In the genomic region with DNA sequence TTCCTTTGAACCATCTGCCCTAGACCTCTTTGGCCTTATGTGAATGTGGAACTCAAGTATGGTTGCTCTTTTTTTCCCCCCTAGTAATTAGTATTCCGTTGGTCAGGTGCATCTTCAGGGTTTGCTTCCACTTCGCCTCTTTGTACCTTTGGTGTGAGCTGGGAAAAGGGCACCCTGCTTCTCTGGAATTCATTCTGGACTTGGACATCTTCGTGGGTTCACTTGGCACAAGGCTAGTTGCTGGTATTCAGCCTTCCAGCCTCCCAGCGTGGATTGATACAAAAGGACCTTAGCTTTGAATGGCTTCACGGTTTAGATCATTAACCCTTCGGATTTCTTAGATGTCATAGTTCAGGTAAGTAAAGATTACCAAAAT, we compare ENCODE assay signal across 10 mouse cellular contexts. TPM values are rescaled to one million over a fixed set of nuclear protein-coding genes. Genes with fewer than 3 reads are reported as not detected.
DNase-seq lines count a peak whose midpoint lies in the region; ATAC-seq lines count a peak whose summit lies in the region.
"Had no signal": no experiment of that assay in that cellular context is flagged by ENCODE, and none has a peak within 500 bp of the region (broad histone marks: within the 10 kb centered on the region; RNA-seq: fewer than 3 reads in every experiment).

No protein-coding gene starts in this region.

- H3K9me3 ChIP-seq in heart, embryonic 14.5 days (ENCODE audit: control insufficient read depth, low read length): no peaks in the 10 kb centered on the region
- H3K9me3 ChIP-seq in forebrain, embryonic 15.5 days: no peaks in the 10 kb centered on the region
- H3K9me3 ChIP-seq in midbrain, embryonic 11.5 days (ENCODE audit: control insufficient read depth, low read length): no peaks in the 10 kb centered on the region

- intact Hi-C loops in heart, postnatal 25 days (cut with DNase I): no loop called here

- H3K27ac ChIP-seq in heart, embryonic 14.5 days (replicated peaks in 1 of 2; ENCODE audit: control insufficient read depth in 1 of 2, insufficient read depth in 1 of 2, low read depth in 2 of 2, low read length in 2 of 2): no peak overlapping the region
- H3K27ac ChIP-seq in forebrain, embryonic 15.5 days (replicated peaks): peak overlapping the region; percentile 82
- H3K27ac ChIP-seq in midbrain, embryonic 11.5 days (ENCODE audit: low read depth, low read length): no peak overlapping the region
- H3K27ac ChIP-seq: kidney, postnatal 0 days had no signal

- DNase-seq in heart, postnatal 25 days (ENCODE audit: low spot score): no peak
- DNase-seq in cerebellum, adult 18-20 months: peak; percentile 75 to 77
- DNase-seq in midbrain, embryonic 11.5 days (ENCODE audit: low spot score, missing footprints): peak; percentile 83
- DNase-seq in layer of hippocampus, postnatal 36 days: no peak
- no peak for DNase-seq in kidney, postnatal 36 days

- ATAC-seq in heart, embryonic 14.5 days (ENCODE audit: insufficient number of reproducible peaks, insufficient read depth, low FRiP score, low read depth): no peak
- ATAC-seq in forebrain, embryonic 15.5 days (replicated peaks): no peak
- no peak for ATAC-seq in midbrain, embryonic 11.5 days (ENCODE audit: low FRiP score)
- ATAC-seq in erythroblast, adult 5-6 weeks (replicated peaks; ENCODE audit: low FRiP score, poor library complexity, severe bottlenecking): no peak

- WGBS in heart, embryonic 14.5 days: 27% methylated on average over 6 of the region's 6 CpGs
- WGBS in forebrain, embryonic 15.5 days: 6% methylated on average over 6 of the region's 6 CpGs
- 22% methylated on average over 6 of the region's 6 CpGs for WGBS in midbrain, embryonic 11.5 days

- H3K27me3 ChIP-seq in heart, embryonic 14.5 days (ENCODE audit: control insufficient read depth, insufficient read depth, low read length): peaks cover 22% of the 10 kb centered on the region
- no peaks in the 10 kb centered on the region for H3K27me3 ChIP-seq in forebrain, embryonic 15.5 days
- H3K27me3 ChIP-seq in midbrain, embryonic 11.5 days (ENCODE audit: control insufficient read depth, insufficient read depth, low read length): no peaks in the 10 kb centered on the region

- H3K36me3 ChIP-seq in heart, embryonic 14.5 days (ENCODE audit: control insufficient read depth, insufficient read depth, low read length): no peaks in the 10 kb centered on the region
- H3K36me3 ChIP-seq in forebrain, embryonic 15.5 days: no peaks in the 10 kb centered on the region
- H3K36me3 ChIP-seq in midbrain, embryonic 11.5 days (ENCODE audit: control insufficient read depth, insufficient read depth, low read length): no peaks in the 10 kb centered on the region

- no peak overlapping the region for H3K9ac ChIP-seq in heart, embryonic 14.5 days (ENCODE audit: low read length)
- peak overlapping the region; percentile 65 for H3K9ac ChIP-seq in forebrain, embryonic 15.5 days (replicated peaks)
- H3K9ac ChIP-seq in midbrain, embryonic 11.5 days (ENCODE audit: low read length): no peak overlapping the region

- no peak overlapping the region for H3K4me3 ChIP-seq in heart, embryonic 14.5 days (ENCODE audit: control insufficient read depth in 1 of 2, insufficient read depth in 1 of 2, low read depth in 1 of 2, low read length in 2 of 2)
- peak overlapping the region; percentile 83 for H3K4me3 ChIP-seq in forebrain, embryonic 15.5 days
- peak overlapping the region; percentile 58 for H3K4me3 ChIP-seq in midbrain, embryonic 11.5 days (ENCODE audit: low read depth, low read length)

- peak overlapping the region; percentile 87 for H3K4me2 ChIP-seq in heart, embryonic 14.5 days (ENCODE audit: low read length)
- peak overlapping the region; percentile 93 for H3K4me2 ChIP-seq in forebrain, embryonic 15.5 days (replicated peaks)
- H3K4me2 ChIP-seq in midbrain, embryonic 11.5 days: peak overlapping the region; percentile 92

- H3K4me1 ChIP-seq in heart, embryonic 14.5 days (ENCODE audit: control insufficient read depth in 2 of 2, insufficient read depth in 2 of 2, low read length in 2 of 2): peaks cover 0 to 2% of the 10 kb centered on the region in 2 experiments; a peak in 1 of 4 replicates
- H3K4me1 ChIP-seq in forebrain, embryonic 15.5 days: peaks cover 19% of the 10 kb centered on the region
- H3K4me1 ChIP-seq in midbrain, embryonic 11.5 days (ENCODE audit: control insufficient read depth, insufficient read depth, low read length): peaks cover 4% of the 10 kb centered on the region; the same call in 1 of the 2 replicates

RNA-seq across cellular contexts. Expression of gene Cdh7, which starts 1.3 kb away (rescaled TPM):
- polyA plus RNA-seq in heart, embryonic 14.5 days (2014; fragmentation: Nextera tagmentation; extraction: Ambion mirVana): not detected in 2 replicates
- not detected for total RNA-seq in heart, postnatal 25 days (2021)
- 11.5 and 11.8 TPM in 2 replicates for polyA plus RNA-seq in forebrain, embryonic 15.5 days (2015; fragmentation: Nextera tagmentation; extraction: Ambion mirVana)
- 4.6 TPM in 2 replicates for polyA plus RNA-seq in midbrain, embryonic 11.5 days (2014; fragmentation: Nextera tagmentation; extraction: Ambion mirVana)
- 1 to 10 TPM; 5.7 to 7.9 TPM for total RNA-seq in layer of hippocampus, postnatal 36 days (2021)
- total RNA-seq in erythroblast, adult 5-6 weeks (2015; ENCODE audit: low replicate concordance): 0.21 TPM in 1 of 2 replicates, not detected in the other
- total RNA-seq in erythroblast, adult 5-6 weeks (2017; ENCODE audit: low replicate concordance): 0.28 and 1.4 TPM in 2 replicates
- polyA plus RNA-seq: lung, embryonic 16.5 days had no signal

Comparison
In these comparisons a context has a peak if more than half of its experiments do, and no peak if none do; other contexts are left out.
1. H3K4me3 ChIP-seq: peak in forebrain, embryonic 15.5 days (single experiment) and midbrain, embryonic 11.5 days (single experiment); none in heart, embryonic 14.5 days (0 of 2).
2. DNase-seq: peak in cerebellum, adult 18-20 months (2 of 2) and midbrain, embryonic 11.5 days (single experiment); none in heart, postnatal 25 days (single experiment), layer of hippocampus, postnatal 36 days (0 of 2) and kidney, postnatal 36 days (0 of 2).
3. Peak in every context shown above with its lines, with median percentiles within 50 percentile points of each other: H3K4me2 ChIP-seq.